Mouse (Mus musculus) liver, embryonic 14.5 days (tissue): ENCODE results near the gene Tiprl. TPM values are rescaled to one million over a fixed set of nuclear protein-coding genes. Genes with fewer than 3 reads are reported as not detected.

Source experiments
- ATAC-seq: fragments of 200-750 bp; cut with Nextera tagmentation; 2 replicates; pipeline ENCODE4 v1.8.0; 2017; ENCODE audit warnings: moderate number of reproducible peaks, mild to moderate bottlenecking, moderate library complexity; ENCODE audit not compliant: insufficient read depth
- DNase-seq, 3 experiments: peaks; one replicate each; pipeline ENCODE4 v3.0.0-alpha.2; 2012 to 2013; ENCODE audit warnings: low read depth in 3 of 3, low spot score in 3 of 3
- H3K27ac ChIP-seq: fragments of 300-500 bp; sonication (generic); 2 replicates; pipeline ENCODE4 v1.5.1; 2014; ENCODE audit warnings: moderate library complexity, mild to moderate bottlenecking, control low read depth, inconsistent platforms
- H3K27me3 ChIP-seq: fragments of 300-500 bp; sonication (generic); 2 replicates; pipeline ENCODE4 v1.6.1; 2014; ENCODE audit warnings: mild to moderate bottlenecking, low read length, moderate library complexity; ENCODE audit not compliant: control insufficient read depth, insufficient read depth
- H3K36me3 ChIP-seq: fragments of 300-500 bp; sonication (generic); replicated peaks from 2 replicates; pipeline ENCODE4 v1.6.1; 2014; ENCODE audit warnings: low read depth; ENCODE audit not compliant: control insufficient read depth, insufficient read depth
- H3K4me1 ChIP-seq, 2 experiments: fragments of 200-500 bp in 1 of 2; fragments of 300-500 bp in 1 of 2; sonication (generic) in 1 of 2; replicated peaks; 2 replicates each; pipeline ENCODE4 v1.6.1; 2012 to 2014; ENCODE audit warnings: antibody characterized with exemption in 1 of 2, inconsistent platforms in 1 of 2, low read length in 1 of 2; ENCODE audit not compliant: control insufficient read depth in 2 of 2, insufficient read depth in 2 of 2
- H3K4me2 ChIP-seq: fragments of 300-500 bp; sonication (generic); 2 replicates; pipeline ENCODE4 v1.6.1; 2014; ENCODE audit warnings: low read depth, mild to moderate bottlenecking, control low read depth, moderate library complexity
- H3K4me3 ChIP-seq, 2 experiments: fragments of 200-500 bp in 1 of 2; fragments of 300-500 bp in 1 of 2; sonication (generic) in 1 of 2; 2 replicates each; pipeline ENCODE4 v1.5.1; 2012 to 2014; ENCODE audit warnings: low read depth in 2 of 2, low read length in 2 of 2, mild to moderate bottlenecking in 2 of 2, control low read depth in 1 of 2, inconsistent platforms in 1 of 2, moderate library complexity in 1 of 2; ENCODE audit not compliant: insufficient read depth in 1 of 2
- H3K9ac ChIP-seq: fragments of 300-500 bp; sonication (generic); replicated peaks from 2 replicates; pipeline ENCODE4 v1.6.1; 2014; ENCODE audit warnings: mild to moderate bottlenecking, control low read depth, moderate library complexity
- H3K9me3 ChIP-seq: fragments of 300-500 bp; sonication (generic); 2 replicates; pipeline ENCODE4 v1.6.1; 2016; ENCODE audit warnings: low read length, mixed read lengths; ENCODE audit not compliant: control insufficient read depth
- CTCF ChIP-seq: IDR thresholded peaks from 2 replicates; pipeline ENCODE4 v1.5.1; 2016; ENCODE audit warnings: antibody characterized with exemption, low read depth, control low read depth
- EP300 ChIP-seq: IDR thresholded peaks from 2 replicates; pipeline ENCODE4 v1.6.1; 2016; ENCODE audit warnings: antibody characterized with exemption, low read depth
- WGBS: fragments of 180-500 bp; shearing (Covaris S2); extraction: QIAGEN DNeasy Blood & Tissue Kit; methylation state at CpG from one replicate; pipeline ENCODE4 v1.1.7; 2014; ENCODE audit not compliant: insufficient replicate concordance; 5-methylcytosine and 5-hydroxymethylcytosine counted together
- polyA plus RNA-seq, 2 experiments: library from polyadenylated mRNA; depleted of rRNA in 1 of 2; stranded (reverse) in 1 of 2; unstranded in 1 of 2; fragments of >200 nt; fragmentation: Nextera tagmentation in 1 of 2; extraction: Ambion mirVana in 1 of 2; gene quantifications; 2 replicates each; pipeline versions ENCODE4 v1.2.1 to v1.2.3; 2012 to 2014

Tiprl gene
- polyA plus RNA-seq, 2 experiments: 14.1 to 39.2 TPM

DNA sequence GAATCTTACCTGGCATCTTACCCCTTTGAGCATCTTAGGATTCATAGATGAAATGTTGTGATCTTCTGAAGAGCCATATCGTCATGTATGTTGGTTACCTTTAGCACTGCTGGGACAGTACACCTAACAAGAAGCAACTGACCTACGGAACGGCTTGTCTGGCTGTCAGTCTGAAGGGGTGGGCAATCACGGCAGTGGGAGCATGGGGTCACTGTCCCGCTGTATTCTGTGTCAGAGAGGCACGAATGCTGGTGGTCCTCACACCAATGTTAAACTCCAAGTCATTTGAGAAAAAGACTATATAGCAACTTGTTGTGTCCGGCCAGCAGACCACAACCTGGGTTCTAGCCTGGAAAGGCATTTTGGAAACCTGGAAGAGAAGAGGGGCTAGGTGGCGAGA is 65.5 kb downstream of the Tiprl start:
- Histone ChIP-seq H3K9me3 (no peaks in the 10 kb centered on the region), H3K4me3 (no peak overlapping the region), H3K36me3 (no peaks in the 10 kb centered on the region), H3K27ac (no peak overlapping the region), H3K4me1 (0 out of 4 replicates have a peak, but pooled peaks cover 0 to 2% of the 10 kb centered on the region in 2 experiments), H3K9ac (no peak overlapping the region), H3K27me3 (no peaks in the 10 kb centered on the region), H3K4me2 (no peak overlapping the region)
- no peak for ATAC-seq
- TF ChIP-seq EP300 (no peak), CTCF (no peak)
- 73% methylated on average over 7 of the region's 8 CpGs for WGBS
- no peak for DNase-seq

DNA sequence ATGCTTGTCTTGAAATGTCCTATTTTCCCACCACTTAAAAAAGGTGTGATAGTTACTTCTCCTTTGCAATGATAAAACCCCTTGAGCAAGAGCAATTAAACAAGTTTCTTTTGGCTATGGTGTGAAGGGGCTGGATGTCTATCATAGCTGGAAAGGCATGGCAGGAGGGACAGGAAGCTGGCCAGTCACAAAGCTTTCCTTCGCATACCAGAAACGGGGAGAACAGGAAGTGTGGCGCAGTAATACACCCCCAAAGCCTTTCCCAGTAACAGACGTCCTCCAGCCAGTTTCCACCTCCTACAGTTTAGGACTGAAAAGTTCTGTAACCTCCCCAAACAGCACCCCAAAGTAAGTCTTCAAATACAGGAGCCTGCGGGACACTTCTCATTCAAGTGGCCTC is 66.6 kb downstream of the Tiprl start:
- no peak for DNase-seq
- H3K9ac ChIP-seq: no peak overlapping the region
- WGBS: 25% methylated on average over 5 of the region's 5 CpGs
- no peak overlapping the region for H3K4me2 ChIP-seq
- H3K4me1 ChIP-seq: 0 out of 4 replicates have a peak, but pooled peaks cover 0 to 2% of the 10 kb centered on the region in 2 experiments
- H3K4me3 ChIP-seq: no peak overlapping the region
- no peaks in the 10 kb centered on the region for H3K36me3 ChIP-seq
- no peak for ATAC-seq
- no peak overlapping the region for H3K27ac ChIP-seq
- no peaks in the 10 kb centered on the region for H3K9me3 ChIP-seq
- no peak for TF ChIP-seq EP300
- TF ChIP-seq CTCF: no peak
- no peaks in the 10 kb centered on the region for H3K27me3 ChIP-seq

DNA sequence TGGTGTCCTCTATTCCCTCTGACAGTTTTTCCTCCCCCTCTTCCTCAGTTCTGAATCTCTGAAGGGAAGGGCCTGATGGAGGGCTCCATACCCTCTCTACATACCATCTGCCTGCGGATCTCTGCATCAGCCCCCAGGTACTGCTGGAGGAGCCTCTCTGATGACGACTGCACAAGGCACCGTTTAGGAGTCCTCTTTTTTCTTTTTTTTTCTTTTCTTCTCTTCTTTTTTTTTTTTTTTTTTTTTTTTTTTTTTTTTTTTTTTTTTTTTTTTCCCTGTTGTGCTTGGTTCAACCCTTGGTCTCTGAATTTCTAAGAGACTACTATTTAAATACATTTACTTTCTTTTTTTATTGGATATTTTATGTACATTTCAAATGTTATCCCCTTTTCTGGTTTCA is 67.3 kb downstream of the Tiprl start:
- TF ChIP-seq CTCF: no peak
- TF ChIP-seq EP300: no peak
- no peak overlapping the region for H3K4me2 ChIP-seq

DNA sequence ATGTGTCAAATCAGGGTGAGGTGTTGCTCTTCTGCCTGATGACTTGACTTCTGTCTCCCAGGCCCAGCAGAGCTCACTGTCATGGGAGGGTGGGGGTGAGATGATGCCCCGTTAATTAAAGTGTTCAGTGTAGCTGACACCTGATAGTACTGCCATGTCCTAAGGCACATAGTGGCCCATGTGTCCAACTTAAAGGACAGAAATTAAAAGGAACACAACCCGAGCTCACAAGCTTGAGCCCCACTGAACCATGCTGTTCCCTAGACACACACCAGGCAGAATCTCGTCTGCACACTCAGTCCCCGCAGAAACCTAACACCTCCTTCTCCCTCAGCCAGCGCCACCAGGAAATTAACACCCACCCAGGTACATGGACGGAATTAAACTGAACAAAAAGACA is 71.9 kb downstream of the Tiprl start:
- H3K9me3 ChIP-seq: no peaks in the 10 kb centered on the region
- TF ChIP-seq CTCF (no peak), EP300 (no peak)
- no peak overlapping the region for H3K27ac ChIP-seq
- no peaks in the 10 kb centered on the region for H3K27me3 ChIP-seq
- no peak overlapping the region for H3K9ac ChIP-seq
- H3K36me3 ChIP-seq: no peaks in the 10 kb centered on the region
- H3K4me3 ChIP-seq: no peak overlapping the region
- DNase-seq: no peak
- ATAC-seq: no peak
- WGBS: 73% methylated on average over 6 of the region's 6 CpGs
- H3K4me2 ChIP-seq: no peak overlapping the region
- no peaks in the 10 kb centered on the region for H3K4me1 ChIP-seq

More for the DNA sequence above, 67.3 kb downstream of the Tiprl start:
- WGBS: 67% methylated on average over 3 of the region's 3 CpGs
- ATAC-seq (no peak), DNase-seq (no peak)
- 0 out of 4 replicates have a peak, but pooled peaks cover 0 to 2% of the 10 kb centered on the region in 2 experiments for H3K4me1 ChIP-seq
- H3K27ac ChIP-seq: no peak overlapping the region
- H3K9ac ChIP-seq: no peak overlapping the region
- no peaks in the 10 kb centered on the region for H3K36me3 ChIP-seq
- no peak overlapping the region for H3K4me3 ChIP-seq
- no peaks in the 10 kb centered on the region for H3K27me3 ChIP-seq
- H3K9me3 ChIP-seq: no peaks in the 10 kb centered on the region

Other genes starting within 250 kb of the Tiprl start
- gene Tbx19, start 76.2 kb downstream of the Tiprl start, polyA plus RNA-seq (2012; rRNA removed): 0.02 and 0.04 TPM in 2 replicates
- gene Tbx19, start 76.2 kb downstream of the Tiprl start, polyA plus RNA-seq (2014; fragmentation: Nextera tagmentation; extraction: Ambion mirVana): 0.13 TPM in 1 of 2 replicates, not detected in the other
- 5.0 and 5.1 TPM in 2 replicates for gene Sft2d2, start 42.6 kb downstream of the Tiprl start, polyA plus RNA-seq (2012; rRNA removed)
- 8.0 and 8.8 TPM in 2 replicates for gene Sft2d2, start 42.6 kb downstream of the Tiprl start, polyA plus RNA-seq (2014; fragmentation: Nextera tagmentation; extraction: Ambion mirVana)
- gene Gpr161, start 58.8 kb upstream of the Tiprl start, polyA plus RNA-seq (2012; rRNA removed): 0.11 TPM in 2 replicates
- gene Gpr161, start 58.8 kb upstream of the Tiprl start, polyA plus RNA-seq (2014; fragmentation: Nextera tagmentation; extraction: Ambion mirVana): 0.04 TPM in 1 of 2 replicates, not detected in the other
- 14.6 and 20.6 TPM in 2 replicates for gene Dcaf6, start 223.5 kb upstream of the Tiprl start, polyA plus RNA-seq (2012; rRNA removed)
- gene Dcaf6, start 223.5 kb upstream of the Tiprl start, polyA plus RNA-seq (2014; fragmentation: Nextera tagmentation; extraction: Ambion mirVana): 13.5 and 15.2 TPM in 2 replicates
- 46.7 and 65.2 TPM in 2 replicates for gene Mpc2, start 223.6 kb upstream of the Tiprl start, polyA plus RNA-seq (2012; rRNA removed)
- 270 and 275 TPM in 2 replicates for gene Mpc2, start 223.6 kb upstream of the Tiprl start, polyA plus RNA-seq (2014; fragmentation: Nextera tagmentation; extraction: Ambion mirVana)
- gene Adcy10, start 248.2 kb upstream of the Tiprl start, polyA plus RNA-seq (2012; rRNA removed): 0.01 and 0.08 TPM in 2 replicates
- gene Adcy10, start 248.2 kb upstream of the Tiprl start, polyA plus RNA-seq (2014; fragmentation: Nextera tagmentation; extraction: Ambion mirVana): 0.21 TPM in 1 of 2 replicates, not detected in the other